Mouse (Mus musculus) heart, postnatal 36 days (tissue): ENCODE measurements around the gene Olfr1086. TPM values are rescaled to one million over a fixed set of nuclear protein-coding genes. Genes with fewer than 3 reads are reported as not detected.
"Not testable (repeated sequence)": the region's sequence is repeated elsewhere in the genome, so short reads cannot be mapped to it uniquely, and the experiment has no call there.

Source experiments
- DNase-seq, 2 experiments: peaks; one replicate each; pipeline ENCODE4 v3.0.0; 2021 to 2022
- intact Hi-C: fragments of 180-260 bp; cut with DNase I; formaldehyde crosslinking; loops from one replicate; pipeline ENCODE4 v1.15.1; 2025
- total RNA-seq, 2 experiments: library from RNA; stranded (reverse); gene quantifications; 2 replicates each; pipeline ENCODE4 v1.2.3; 2021

Olfr1086 gene
- not detected for total RNA-seq

- no peak for DNase-seq
- intact Hi-C loops, result no loop called here
Measured at GRCm38 (mm10) chr2:86679992-86680391, at the start of gene Olfr1086. Gene Olfr1086 (minus strand): TSS chr2:86680092.

- intact Hi-C loops, result no loop called here
- no peak for DNase-seq
Measured at GRCm38 (mm10) chr2:86698295-86698694, 18.4 kb upstream of the Olfr1086 start, which contains the start of gene Olfr1087. Gene Olfr1087 (minus strand): TSS chr2:86698395.

DNA sequence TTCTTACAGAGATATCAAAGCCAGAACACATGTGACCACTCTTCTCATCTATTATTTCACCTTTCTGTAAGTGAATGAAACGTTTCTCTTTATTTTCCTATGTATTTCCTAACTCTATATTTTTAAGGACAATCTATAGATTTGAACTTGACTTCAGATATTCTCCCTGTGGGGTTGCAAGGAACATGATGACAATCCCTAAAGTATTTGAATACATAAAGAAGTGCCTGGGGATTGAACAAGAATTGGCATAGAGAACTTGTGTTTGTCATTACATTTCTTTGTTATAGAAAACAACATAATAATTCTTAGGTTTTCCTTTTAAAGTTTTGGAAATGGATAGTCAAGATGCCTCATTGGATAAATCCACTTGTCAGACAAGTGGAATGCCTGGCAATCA, 18.0 kb downstream of the Olfr1086 start, which contains the start of gene Olfr1085:
TSS of gene Olfr1085 (minus strand) at position 101 of the 400 bp plus-strand sequence.
- intact Hi-C loops, result no loop called here
- no peak for DNase-seq

DNA sequence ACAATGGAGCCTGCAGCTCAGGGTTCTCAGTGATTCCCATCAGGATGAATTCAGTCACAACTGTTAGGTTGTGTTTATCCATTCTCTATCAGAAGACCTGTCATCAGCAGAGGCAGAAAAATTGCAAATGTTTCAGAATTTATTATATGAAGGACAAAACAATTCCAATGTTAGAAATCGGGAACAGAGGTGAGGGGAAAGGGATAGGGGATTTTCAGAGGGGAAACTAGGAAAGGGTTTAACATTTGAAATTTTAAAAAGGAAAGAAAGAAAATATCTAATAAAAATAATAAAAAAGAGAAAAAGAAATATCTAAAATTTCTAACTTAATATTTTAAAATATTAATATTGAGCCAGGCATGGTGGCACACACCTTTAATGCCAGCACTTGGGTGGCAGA, 40.3 kb downstream of the Olfr1086 start, which contains the start of gene Olfr1084:
TSS of gene Olfr1084 (minus strand) at position 101 of the 400 bp plus-strand sequence.
- intact Hi-C loops, DNase-seq: not testable (repeated sequence)

Other genes starting within 250 kb of the Olfr1086 start
- gene Olfr1065, start 229.5 kb downstream of the Olfr1086 start, total RNA-seq, result not detected
- not detected for gene Olfr1066, start 223.8 kb downstream of the Olfr1086 start, total RNA-seq
- gene Olfr228, start 192.7 kb downstream of the Olfr1086 start, total RNA-seq, result not detected
- not detected for gene Olfr1076, start 171.6 kb downstream of the Olfr1086 start, total RNA-seq
- not detected for gene Olfr1079, start 137.6 kb downstream of the Olfr1086 start, total RNA-seq
- not detected for gene Olfr1080, start 121.9 kb downstream of the Olfr1086 start, total RNA-seq
- not detected for gene Olfr1082, start 81.1 kb downstream of the Olfr1086 start, total RNA-seq
- gene Olfr1084, start 40.4 kb downstream of the Olfr1086 start, total RNA-seq, result not detected
- not detected for gene Olfr1085, start 18.1 kb downstream of the Olfr1086 start, total RNA-seq
- gene Olfr1087, start 18.3 kb upstream of the Olfr1086 start, total RNA-seq, result not detected
- gene Olfr1089, start 53.6 kb upstream of the Olfr1086 start, total RNA-seq, result not detected
- gene Olfr1090, start 78.9 kb upstream of the Olfr1086 start, total RNA-seq, result not detected
- gene Olfr1093, start 102.4 kb upstream of the Olfr1086 start, total RNA-seq, result not detected
- not detected for gene Olfr141, start 129.9 kb upstream of the Olfr1086 start, total RNA-seq
- gene Olfr1094, start 144.6 kb upstream of the Olfr1086 start, total RNA-seq, result not detected
- not detected for gene Olfr1095, start 171.6 kb upstream of the Olfr1086 start, total RNA-seq
- gene Gm13723, start 194.7 kb upstream of the Olfr1086 start, total RNA-seq, result not detected
- gene Olfr1097, start 212.1 kb upstream of the Olfr1086 start, total RNA-seq, result not detected
- not detected for gene Olfr1098, start 244.5 kb upstream of the Olfr1086 start, total RNA-seq